Mouse (Mus musculus) hindbrain, embryonic 13.5 days (tissue): ENCODE measurements around the gene Gm28998. TPM values are rescaled to one million over a fixed set of nuclear protein-coding genes. Genes with fewer than 3 reads are reported as not detected.
"Not testable (repeated sequence)": the region's sequence is repeated elsewhere in the genome, so short reads cannot be mapped to it uniquely, and the experiment has no call there.

Experiments used
- ATAC-seq: fragments of 200-750 bp; cut with Nextera tagmentation; 2 replicates; pipeline ENCODE4 v1.8.0; 2017; ENCODE audit warnings: moderate TSS enrichment; ENCODE audit not compliant: low FRiP score
- H3K27ac ChIP-seq: fragments of 300-500 bp; sonication (generic); 2 replicates; pipeline ENCODE4 v1.5.1; 2015; ENCODE audit warnings: inconsistent platforms, mild to moderate bottlenecking, moderate library complexity
- H3K27me3 ChIP-seq: fragments of 300-500 bp; sonication (generic); 2 replicates; pipeline ENCODE4 v1.6.1; 2015; ENCODE audit warnings: mild to moderate bottlenecking, inconsistent platforms
- H3K36me3 ChIP-seq: fragments of 300-500 bp; sonication (generic); 2 replicates; pipeline ENCODE4 v1.6.1; 2015; ENCODE audit warnings: mild to moderate bottlenecking, inconsistent platforms
- H3K4me1 ChIP-seq: fragments of 300-500 bp; sonication (generic); replicated peaks from 2 replicates; pipeline ENCODE4 v1.6.1; 2015; ENCODE audit warnings: inconsistent platforms
- H3K4me2 ChIP-seq: fragments of 300-500 bp; sonication (generic); 2 replicates; pipeline ENCODE4 v1.6.1; 2015; ENCODE audit warnings: inconsistent platforms, mild to moderate bottlenecking, moderate library complexity
- H3K4me3 ChIP-seq: fragments of 300-500 bp; sonication (generic); 2 replicates; pipeline ENCODE4 v1.5.1; 2015; ENCODE audit warnings: mild to moderate bottlenecking, inconsistent platforms
- H3K9ac ChIP-seq: fragments of 300-500 bp; sonication (generic); 2 replicates; pipeline ENCODE4 v1.6.1; 2015; ENCODE audit warnings: mild to moderate bottlenecking, inconsistent platforms
- H3K9me3 ChIP-seq: fragments of 300-500 bp; sonication (generic); 2 replicates; pipeline ENCODE4 v1.6.1; 2016; ENCODE audit warnings: inconsistent platforms
- WGBS: fragments of 180-500 bp; shearing (Covaris S2); methylation state at CpG from one replicate; pipeline ENCODE4 v1.1.7; 2015; 5-methylcytosine and 5-hydroxymethylcytosine counted together
- polyA plus RNA-seq: library from polyadenylated mRNA; unstranded; fragments of >200 nt; fragmentation: Nextera tagmentation; extraction: Ambion mirVana; gene quantifications from 2 replicates; pipeline ENCODE4 v1.2.1, GENCODE M21; 2015

Gm28998 gene
- not detected in 2 replicates for polyA plus RNA-seq

DNA sequence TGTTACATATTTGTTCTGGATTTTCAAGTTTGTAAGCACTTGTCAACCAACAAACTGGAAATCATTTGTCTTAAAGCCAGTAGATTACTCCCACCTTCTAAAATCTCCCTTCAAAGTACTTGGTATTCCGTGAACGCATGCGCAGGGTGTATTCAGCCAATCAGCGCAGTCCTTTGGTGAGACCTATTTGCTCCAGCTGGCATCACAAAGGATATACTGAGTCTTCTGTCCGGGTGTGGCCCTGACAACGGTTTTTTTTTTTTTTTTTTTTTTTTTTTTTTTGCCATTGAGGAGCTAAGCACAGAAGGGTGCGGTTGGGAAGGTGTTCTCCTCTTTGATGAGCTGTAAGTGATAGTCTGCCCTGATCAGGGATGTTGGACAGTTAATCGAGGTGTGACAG is at the start of gene Gm28998:
Gene Gm28998 (plus strand): TSS at position 301 of the 400 bp plus-strand sequence.
- not testable (repeated sequence) for H3K4me3 ChIP-seq, H3K9me3 ChIP-seq, H3K36me3 ChIP-seq, ATAC-seq, H3K4me1 ChIP-seq, H3K9ac ChIP-seq, H3K4me2 ChIP-seq, H3K27ac ChIP-seq, H3K27me3 ChIP-seq
- no CpG with 5 or more reads among the region's 8 CpGs for WGBS

Other genes starting within 250 kb of the Gm28998 start
- not detected in 2 replicates for gene Gm21244, start 84.5 kb upstream of the Gm28998 start, polyA plus RNA-seq
- gene Gm21788, start 151.2 kb downstream of the Gm28998 start, polyA plus RNA-seq: not detected in 2 replicates